Mouse (Mus musculus) CH12F3 (cell line): Measurements from ENCODE around the gene Grk1.

ENCODE experiments used
- in situ Hi-C: fragments of 300-500 bp; cut with MboI; formaldehyde crosslinking; loops from 2 replicates; pipeline ENCODE4 v1.14.3; 2020; ENCODE audit warnings: low sequenced_read_pairs

Grk1 gene

DNA sequence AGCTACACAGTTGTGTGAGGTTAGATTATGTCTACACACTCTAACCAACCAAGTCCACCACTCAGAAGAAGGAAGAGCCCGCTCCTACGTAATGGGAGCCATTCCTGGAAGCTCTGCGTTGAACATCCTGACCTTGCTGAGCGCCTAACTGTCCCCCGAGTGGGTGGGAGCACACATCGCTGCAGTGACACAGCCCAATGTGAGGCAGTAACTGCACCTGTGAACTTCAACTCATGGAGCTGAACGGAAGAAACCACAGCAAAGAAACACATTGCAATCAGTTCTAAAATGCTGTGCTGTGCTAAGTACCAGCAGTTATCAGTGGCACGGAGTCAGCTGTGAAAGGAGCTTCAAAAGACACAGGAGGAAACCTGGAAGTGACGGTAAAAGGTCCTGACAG, 23.3 kb downstream of the Grk1 start:
- in situ Hi-C loops = no loop called here

- in situ Hi-C loops = no loop called here
These were observed 25.5 kb downstream of the Grk1 start for GRCm38 (mm10) chr8:13430412-13430811.

- in situ Hi-C loops = no loop called here
These were observed 26.0 kb downstream of the Grk1 start for GRCm38 (mm10) chr8:13430866-13431265.

DNA sequence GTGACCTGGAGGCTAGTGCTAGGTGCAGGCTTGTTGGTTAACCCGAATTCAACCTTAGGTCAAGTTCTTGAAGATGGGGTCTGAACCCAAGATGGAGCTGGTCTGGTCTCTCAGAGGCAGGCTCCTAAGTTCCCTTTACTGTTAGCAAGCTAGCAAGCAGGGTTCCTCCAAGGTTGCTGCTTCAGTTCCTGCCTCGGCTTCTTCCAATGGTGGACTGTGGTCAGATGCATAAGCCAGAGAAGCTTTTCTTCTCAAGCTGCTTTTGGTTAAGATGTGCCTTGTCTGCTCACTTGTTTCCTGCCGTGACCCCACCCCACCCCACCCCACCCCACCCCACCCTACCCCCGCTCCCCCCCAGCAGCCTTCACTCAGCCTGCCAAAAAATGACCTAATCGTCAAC, 28.2 kb downstream of the Grk1 start:
- in situ Hi-C loops = no loop called here

GRCm38 (mm10) chr8:13434889-13435288, 30.0 kb downstream of the Grk1 start, which contains the start of gene Tmem255b:
TSS of gene Tmem255b (plus strand) at chr8:13435189.
- in situ Hi-C loops = no loop called here

DNA sequence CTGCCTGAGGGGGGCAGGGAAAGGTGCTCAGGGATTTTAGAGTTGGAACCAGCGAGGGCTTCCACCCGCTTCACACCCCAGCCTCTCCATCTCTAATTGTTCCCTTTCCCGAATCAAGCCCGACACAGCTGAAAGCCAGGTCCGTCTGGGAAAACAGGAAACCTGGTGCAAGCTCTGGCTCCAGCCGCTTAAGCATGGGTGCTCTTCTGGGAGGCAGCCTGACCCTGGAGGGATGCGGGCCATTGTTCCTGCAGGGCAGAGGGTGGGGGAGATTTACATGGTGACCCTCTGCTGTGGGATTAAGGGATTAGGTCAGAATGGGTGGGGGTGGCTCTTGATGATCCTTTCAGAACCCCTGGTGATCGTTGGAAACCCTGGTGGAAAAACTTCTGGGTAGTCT, 31.2 kb downstream of the Grk1 start:
- in situ Hi-C loops = no loop called here

DNA sequence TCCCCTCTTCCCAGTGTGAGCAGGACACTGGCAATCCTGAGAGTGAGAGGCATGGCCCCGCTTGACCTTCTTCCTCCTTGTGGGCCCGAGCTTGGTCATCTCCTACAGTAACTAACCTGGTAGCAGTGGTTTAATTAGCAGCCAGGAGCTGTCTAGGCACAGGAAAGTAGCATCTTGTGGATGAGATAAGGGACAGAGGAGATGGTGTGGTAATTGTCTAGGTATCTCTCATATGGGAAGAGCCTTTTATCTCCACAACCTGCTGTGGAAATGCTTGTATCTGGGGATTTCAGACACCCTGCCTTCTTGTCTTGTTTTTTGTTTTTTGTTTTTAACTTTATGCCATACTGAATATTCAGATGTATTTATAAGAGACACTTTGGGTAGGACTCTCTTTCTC, 32.6 kb downstream of the Grk1 start:
- in situ Hi-C loops = no loop called here

DNA sequence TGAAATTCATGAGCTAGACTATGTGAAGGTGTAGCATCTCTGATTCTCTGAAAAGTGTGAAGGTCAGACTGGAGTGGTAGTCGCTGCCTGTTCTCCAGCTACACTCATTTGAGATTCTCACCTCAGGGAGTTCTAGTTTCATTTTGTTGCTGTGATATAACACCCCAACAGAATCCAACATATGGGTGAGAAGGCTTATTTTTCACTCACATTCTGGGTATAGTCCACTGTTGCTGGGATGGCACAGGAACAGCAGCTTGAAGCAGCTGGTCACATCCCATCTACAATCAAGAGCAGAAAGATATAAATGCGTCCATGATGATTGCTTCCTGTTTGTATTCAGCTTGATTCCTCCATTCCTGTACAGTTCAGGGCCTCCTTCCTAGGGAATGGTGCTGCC, 37.3 kb downstream of the Grk1 start:
- in situ Hi-C loops = no loop called here

DNA sequence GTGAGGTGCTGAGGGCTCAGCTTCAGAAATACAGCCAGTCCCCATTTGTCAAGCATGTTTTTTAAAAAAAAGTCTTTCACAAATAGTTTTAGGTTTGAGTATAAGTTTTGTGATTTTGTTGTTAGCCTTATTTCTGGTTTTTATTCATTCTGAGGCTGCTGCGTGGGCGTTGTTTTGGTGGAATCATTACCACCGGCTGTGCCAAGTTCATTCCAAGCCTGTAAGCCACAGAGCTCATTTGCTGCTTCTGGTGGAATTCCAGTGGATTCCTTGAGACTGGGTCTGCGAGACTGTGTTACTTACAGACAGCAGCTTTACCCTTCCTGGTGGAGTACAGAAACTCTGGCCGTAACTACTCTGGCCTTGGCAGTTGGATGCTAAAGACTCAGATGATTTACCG, 41.6 kb downstream of the Grk1 start:
- in situ Hi-C loops = no loop called here

- in situ Hi-C loops = no loop called here
These were observed 43.3 kb downstream of the Grk1 start for GRCm38 (mm10) chr8:13448145-13448544.

- in situ Hi-C loops = no loop called here
These were observed 46.9 kb downstream of the Grk1 start for GRCm38 (mm10) chr8:13451747-13452277.

- in situ Hi-C loops = no loop called here
These were observed 49.6 kb downstream of the Grk1 start for GRCm38 (mm10) chr8:13454341-13455113.

- in situ Hi-C loops = no loop called here
These were observed 50.4 kb downstream of the Grk1 start for GRCm38 (mm10) chr8:13455295-13455694.

GRCm38 (mm10) chr8:13459431-13459830, 54.5 kb downstream of the Grk1 start:
- in situ Hi-C loops = no loop called here

GRCm38 (mm10) chr8:13461085-13461765, 56.3 kb downstream of the Grk1 start:
- in situ Hi-C loops = no loop called here

- in situ Hi-C loops = no loop called here
These were observed 57.0 kb downstream of the Grk1 start for GRCm38 (mm10) chr8:13461843-13462242.

GRCm38 (mm10) chr8:13462392-13462791, 57.5 kb downstream of the Grk1 start:
- in situ Hi-C loops = no loop called here

GRCm38 (mm10) chr8:13465324-13465723, 60.4 kb downstream of the Grk1 start:
- in situ Hi-C loops = no loop called here

DNA sequence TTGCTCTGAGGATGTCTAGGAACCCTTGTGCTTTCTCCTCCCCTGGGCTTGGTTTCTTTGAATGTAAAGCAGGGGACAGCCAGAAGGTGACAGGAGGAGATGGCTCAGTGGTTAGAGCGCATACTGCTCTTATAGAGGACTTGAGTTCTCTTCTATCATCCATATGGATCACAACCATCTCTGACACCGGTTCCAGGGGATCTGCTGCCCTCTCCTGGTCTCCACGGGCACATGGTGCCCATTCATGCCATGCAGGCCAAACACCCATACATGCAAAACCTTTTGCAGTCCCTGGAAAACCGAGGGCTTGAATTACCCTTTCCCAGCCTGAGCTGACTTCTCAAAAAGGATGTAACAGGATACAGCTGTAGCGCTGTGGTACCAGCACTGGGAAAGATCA, 62.1 kb downstream of the Grk1 start:
- in situ Hi-C loops = no loop called here

DNA sequence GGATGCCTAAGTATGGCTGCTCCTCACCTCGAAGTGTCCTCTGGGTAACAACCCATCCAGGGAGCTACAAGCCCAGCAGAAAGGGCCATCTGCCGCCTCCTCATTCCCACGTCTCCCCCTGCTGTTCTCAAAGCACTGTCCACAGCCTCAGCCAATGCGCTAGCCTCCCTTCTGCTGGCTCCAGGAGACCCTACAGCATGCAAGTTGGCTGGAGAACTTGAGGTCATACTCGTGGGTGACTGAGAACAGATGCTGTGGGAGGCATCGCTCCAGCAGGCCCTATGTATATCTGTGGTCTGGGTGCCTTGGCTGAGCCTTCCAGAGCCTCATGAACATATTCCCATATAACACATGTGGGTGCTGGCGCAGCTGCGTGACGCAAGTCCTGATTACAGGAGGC, 63.9 kb downstream of the Grk1 start:
- in situ Hi-C loops = no loop called here

DNA sequence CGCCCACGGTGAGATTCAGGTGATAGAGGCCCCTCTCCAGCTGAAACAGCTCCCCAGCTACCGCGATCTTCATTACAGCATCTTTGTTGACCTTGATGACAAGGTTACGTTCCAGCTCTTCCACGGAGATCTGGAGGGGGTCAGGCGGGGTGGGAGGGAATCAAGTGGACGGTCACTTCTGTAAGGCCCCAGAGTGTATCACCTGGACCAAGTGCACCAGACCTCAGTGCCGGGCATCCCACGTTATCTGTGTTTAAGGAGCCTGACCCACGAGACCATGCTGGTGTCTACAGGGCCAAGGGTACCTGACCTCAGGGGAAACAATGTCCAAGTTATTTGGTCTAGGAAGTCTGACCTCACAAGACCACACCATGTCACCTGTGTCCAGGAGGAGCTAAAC, 66.6 kb downstream of the Grk1 start:
- in situ Hi-C loops = no loop called here
